Mouse (Mus musculus) kidney, postnatal 0 days (tissue): ENCODE data around the gene Igsf8. TPM values are rescaled to one million over a fixed set of nuclear protein-coding genes. Genes with fewer than 3 reads are reported as not detected.

Source experiments
- ATAC-seq: fragments of 200-750 bp; cut with Nextera tagmentation; replicated peaks from 2 replicates; pipeline ENCODE4 v1.8.0; 2017; ENCODE audit warnings: low read depth, moderate number of reproducible peaks, moderate TSS enrichment, moderate library complexity; ENCODE audit not compliant: low FRiP score
- DNase-seq: peaks from one replicate; pipeline ENCODE4 v3.0.0-alpha.2; 2016; ENCODE audit warnings: low spot score
- H3K27ac ChIP-seq: fragments of 300-500 bp; sonication (generic); 2 replicates; pipeline ENCODE4 v1.5.1; 2014; ENCODE audit warnings: mild to moderate bottlenecking
- H3K27me3 ChIP-seq: fragments of 300-500 bp; sonication (generic); 2 replicates; pipeline ENCODE4 v1.6.1; 2014; ENCODE audit warnings: low read length, mixed read lengths; ENCODE audit not compliant: insufficient read depth
- H3K36me3 ChIP-seq: fragments of 300-500 bp; sonication (generic); 2 replicates; pipeline ENCODE4 v1.6.1; 2014; ENCODE audit warnings: low read length, mixed read lengths; ENCODE audit not compliant: insufficient read depth
- H3K4me1 ChIP-seq: fragments of 300-500 bp; sonication (generic); replicated peaks from 2 replicates; pipeline ENCODE4 v1.6.1; 2014; ENCODE audit warnings: antibody characterized with exemption, low read length, mixed read lengths; ENCODE audit not compliant: insufficient read depth
- H3K4me2 ChIP-seq: fragments of 300-500 bp; sonication (generic); 2 replicates; pipeline ENCODE4 v1.6.1; 2014; ENCODE audit warnings: mild to moderate bottlenecking, low read length, moderate library complexity, mixed read lengths
- H3K4me3 ChIP-seq: fragments of 300-500 bp; sonication (generic); replicated peaks from 2 replicates; pipeline ENCODE4 v1.5.1; 2014; ENCODE audit warnings: low read depth, low read length
- H3K9ac ChIP-seq: fragments of 300-500 bp; sonication (generic); 2 replicates; pipeline ENCODE4 v1.6.1; 2014; ENCODE audit warnings: low read depth, low read length
- H3K9me3 ChIP-seq: fragments of 300-500 bp; sonication (generic); replicated peaks from 2 replicates; pipeline ENCODE4 v1.6.1; 2016; ENCODE audit warnings: low read length, inconsistent platforms, mixed read lengths
- CTCF ChIP-seq: IDR thresholded peaks from 2 replicates; pipeline ENCODE4 v1.5.1; 2016; ENCODE audit warnings: antibody characterized with exemption, low read depth, mild to moderate bottlenecking, moderate library complexity
- WGBS: fragments of 180-500 bp; shearing (Covaris S2); extraction: QIAGEN DNeasy Blood & Tissue Kit; methylation state at CpG from one replicate; pipeline ENCODE4 v1.1.7; 2014; 5-methylcytosine and 5-hydroxymethylcytosine counted together
- polyA plus RNA-seq: library from polyadenylated mRNA; unstranded; fragments of >200 nt; fragmentation: Nextera tagmentation; extraction: Ambion mirVana; gene quantifications from 2 replicates; pipeline ENCODE4 v1.2.1, GENCODE M21; 2015

The Igsf8 gene
- polyA plus RNA-seq, 1 experiment from 2014 or later = 39.0 TPM

DNA sequence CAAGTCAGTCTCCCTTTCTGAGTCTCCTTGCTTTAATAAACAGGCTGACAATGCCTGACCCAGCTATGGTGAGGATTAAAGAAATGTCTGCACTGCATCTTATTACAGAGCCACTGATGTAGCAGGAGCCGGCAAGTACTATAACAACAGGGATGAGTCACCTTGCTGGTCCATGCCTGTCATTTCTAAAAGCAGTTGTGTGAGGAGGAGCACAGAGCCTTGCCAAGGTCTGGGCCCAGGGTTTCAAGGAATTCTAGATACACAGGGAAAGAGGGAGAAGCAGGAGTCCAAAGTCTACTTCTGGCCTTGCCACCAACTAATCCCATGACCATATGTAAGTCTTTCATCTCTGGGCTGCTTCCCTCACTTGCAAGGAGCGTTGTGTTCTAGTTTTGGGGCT is 31.4 kb downstream of the Igsf8 start:
- H3K9me3 ChIP-seq = no peaks in the 10 kb centered on the region
- 0 out of 2 replicates have a peak, but pooled peaks cover 7% of the 10 kb centered on the region for H3K4me1 ChIP-seq
- no peaks in the 10 kb centered on the region for H3K36me3 ChIP-seq
- H3K27me3 ChIP-seq = no peaks in the 10 kb centered on the region
- no peak overlapping the region for H3K9ac ChIP-seq
- H3K4me2 ChIP-seq = no peak overlapping the region
- ATAC-seq = no peak
- no peak for DNase-seq
- H3K4me3 ChIP-seq = no peak overlapping the region
- WGBS = 76% methylated on average over 2 of the region's 2 CpGs
- TF ChIP-seq CTCF = no peak
- H3K27ac ChIP-seq = no peak overlapping the region

DNA sequence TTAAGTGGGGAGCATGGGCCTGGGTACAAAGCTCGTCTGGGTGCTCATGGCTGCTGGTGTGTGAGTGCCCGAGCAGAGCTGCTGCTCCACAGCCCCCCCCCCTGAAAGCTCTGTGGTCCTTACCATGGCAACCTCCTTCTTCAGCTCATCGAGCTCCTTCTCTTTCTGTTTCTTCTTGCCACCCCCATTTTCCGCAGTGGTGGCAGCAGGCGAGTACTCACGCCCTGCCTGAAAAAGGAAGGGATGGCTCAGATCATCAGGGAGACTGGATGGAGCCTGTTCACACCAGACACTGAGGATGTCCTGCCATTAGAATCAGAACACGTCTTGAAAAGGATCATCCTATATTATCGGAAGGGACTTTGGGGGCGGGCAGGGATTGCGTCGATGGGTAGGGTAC is 32.0 kb downstream of the Igsf8 start:
- no peaks in the 10 kb centered on the region for H3K36me3 ChIP-seq
- no peak overlapping the region for H3K4me2 ChIP-seq
- no peaks in the 10 kb centered on the region for H3K27me3 ChIP-seq
- H3K9me3 ChIP-seq = no peaks in the 10 kb centered on the region
- 0 out of 2 replicates have a peak, but pooled peaks cover 7% of the 10 kb centered on the region for H3K4me1 ChIP-seq
- 92% methylated on average over 11 of the region's 11 CpGs for WGBS
- no peak overlapping the region for H3K4me3 ChIP-seq
- no peak for TF ChIP-seq CTCF
- ATAC-seq = no peak
- DNase-seq = no peak
- no peak overlapping the region for H3K27ac ChIP-seq
- H3K9ac ChIP-seq = no peak overlapping the region

DNA sequence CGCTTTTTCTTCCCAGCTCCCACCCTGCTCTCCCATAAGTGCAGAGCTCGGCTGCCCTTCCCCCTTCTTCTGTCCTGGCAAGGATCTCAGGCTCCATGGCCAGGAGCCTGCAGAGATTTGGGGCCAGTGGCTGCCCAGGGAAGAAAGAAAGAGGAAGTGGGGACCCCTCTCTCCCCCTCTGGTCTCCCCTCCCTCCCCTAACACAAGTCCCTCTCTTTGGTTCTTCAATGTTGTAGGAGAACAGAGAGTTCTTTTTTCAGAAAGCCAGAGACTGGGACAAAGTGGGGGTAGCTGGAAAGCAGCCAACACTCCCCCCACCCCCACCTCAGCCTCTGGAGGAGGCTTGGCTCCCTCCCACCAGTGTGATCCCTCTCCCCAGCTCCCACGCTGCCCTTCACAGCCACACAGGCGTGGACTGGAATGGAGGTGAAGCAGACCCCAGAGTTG is 34.3 kb downstream of the Igsf8 start:
- no peak for TF ChIP-seq CTCF
- Histone ChIP-seq H3K9ac (no peak overlapping the region), H3K9me3 (no peaks in the 10 kb centered on the region), H3K4me3 (no peak overlapping the region), H3K4me1 (0 out of 2 replicates have a peak, but pooled peaks cover 7% of the 10 kb centered on the region), H3K4me2 (no peak overlapping the region), H3K27ac (no peak overlapping the region), H3K27me3 (no peaks in the 10 kb centered on the region), H3K36me3 (no peaks in the 10 kb centered on the region)
- ATAC-seq (0 out of 2 replicates have a peak, but pooled peaks have one; percentile 3), DNase-seq (no peak)
- 58% methylated on average over 4 of the region's 4 CpGs for WGBS

DNA sequence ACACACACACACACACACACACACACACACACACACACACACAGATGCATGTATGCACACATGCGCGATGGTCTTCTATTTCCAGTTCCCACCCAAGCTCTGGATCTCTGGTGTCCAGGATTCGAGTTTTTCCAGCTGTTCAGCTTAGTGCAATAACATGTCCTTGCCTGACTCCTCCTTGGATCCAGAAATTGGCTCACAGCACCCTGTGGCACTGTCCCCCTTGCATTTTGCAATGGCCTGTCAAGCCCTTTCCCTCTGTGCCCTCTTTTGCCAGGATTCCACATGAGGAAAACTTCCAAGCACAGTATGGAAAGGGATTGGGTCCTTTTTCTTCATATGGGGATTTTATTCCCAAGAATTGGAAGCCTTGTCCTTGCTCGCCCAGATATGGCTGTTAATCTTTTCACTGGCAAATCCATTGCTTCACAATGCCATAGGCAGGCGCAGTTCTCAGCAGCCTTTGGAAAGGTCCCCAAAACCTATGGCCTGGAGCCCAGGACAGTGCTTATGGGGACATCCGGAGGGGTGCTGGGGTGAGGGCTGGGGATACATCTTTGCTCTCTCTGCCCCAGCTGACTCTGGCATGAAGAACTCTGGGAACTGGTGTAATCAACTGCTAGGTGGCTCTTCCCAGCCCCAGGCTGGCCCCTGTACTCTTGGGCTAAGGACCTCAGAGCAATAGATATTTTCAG is 35.5 kb downstream of the Igsf8 start:
- WGBS = 69% methylated on average over 6 of the region's 6 CpGs
- Histone ChIP-seq H3K27me3 (no peaks in the 10 kb centered on the region), H3K4me2 (peak overlapping the region; percentile 52), H3K4me1 (0 out of 2 replicates have a peak, but pooled peaks cover 7% of the 10 kb centered on the region), H3K27ac (peak overlapping the region; percentile 54; the same call in 1 of the 2 replicates), H3K4me3 (no peak overlapping the region), H3K9ac (no peak overlapping the region), H3K36me3 (no peaks in the 10 kb centered on the region), H3K9me3 (no peaks in the 10 kb centered on the region)
- no peak for ATAC-seq
- TF ChIP-seq CTCF = no peak
- DNase-seq = no peak

DNA sequence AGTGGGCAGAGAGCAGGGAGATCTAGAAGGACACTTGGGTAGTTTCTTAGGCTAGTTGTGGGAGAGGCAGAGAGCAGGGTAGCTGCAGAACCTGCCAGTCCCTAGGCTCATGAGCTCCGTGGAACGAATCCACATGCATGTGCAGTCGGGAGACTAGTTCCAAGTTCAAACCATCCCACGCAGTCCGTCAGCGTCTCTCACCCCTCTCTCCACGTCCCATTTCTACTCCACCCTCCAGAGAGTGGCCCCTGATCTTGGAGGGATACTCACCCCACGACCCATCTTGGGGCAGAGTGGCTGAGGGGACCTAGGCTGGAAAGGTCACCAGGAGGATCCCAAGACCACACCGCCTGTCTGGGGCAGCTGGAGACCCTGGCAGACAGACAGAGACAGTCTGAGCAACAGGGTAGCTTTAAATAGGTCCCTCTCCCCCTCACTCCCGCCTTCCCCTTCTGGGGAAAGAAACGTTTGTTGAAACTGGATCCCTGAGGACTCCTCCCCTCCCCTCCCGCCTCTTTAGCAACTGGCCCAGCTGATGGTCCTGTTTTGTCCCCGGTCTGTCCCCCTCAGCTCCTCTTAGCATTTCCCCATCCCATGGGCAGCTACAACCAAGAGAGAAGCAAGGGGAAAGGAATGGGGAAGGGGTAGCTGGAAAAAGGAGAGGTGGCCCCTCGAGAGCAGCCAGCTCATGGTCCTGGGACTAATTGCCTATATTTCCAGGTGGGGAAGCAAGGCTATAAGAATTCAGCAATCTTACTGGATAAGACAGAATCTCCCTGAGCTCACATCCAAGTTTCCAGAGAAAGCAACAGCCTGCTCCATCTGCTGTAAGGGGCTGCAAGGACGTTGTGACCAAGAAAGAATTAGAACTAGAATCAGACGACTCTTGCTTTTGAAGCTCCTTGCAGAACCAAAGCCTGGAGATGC is 36.4 kb downstream of the Igsf8 start, which contains the start of gene Atp1a2:
Atp1a2 (minus strand) TSS at position 454 of the 927 bp plus-strand sequence.
- H3K27ac ChIP-seq = peak within 1 kb of the TSS; percentile 54
- no peaks in the 10 kb centered on the region for H3K27me3 ChIP-seq
- H3K4me2 ChIP-seq = peak within 1 kb of the TSS; percentile 52
- no peaks in the 10 kb centered on the region for H3K9me3 ChIP-seq
- TF ChIP-seq CTCF = no peak
- ATAC-seq = peak; percentile 53; the same call in 1 of the 2 replicates
- H3K4me3 ChIP-seq = peak within 1 kb of the TSS; percentile 16
- no peaks in the 10 kb centered on the region for H3K36me3 ChIP-seq
- DNase-seq = peak; percentile 86
- H3K9ac ChIP-seq = peak within 1 kb of the TSS; percentile 31; the same call in 1 of the 2 replicates
- WGBS = 7% methylated on average over 16 of the region's 16 CpGs
- H3K4me1 ChIP-seq = 0 out of 2 replicates have a peak, but pooled peaks cover 5% of the 10 kb centered on the region

DNA sequence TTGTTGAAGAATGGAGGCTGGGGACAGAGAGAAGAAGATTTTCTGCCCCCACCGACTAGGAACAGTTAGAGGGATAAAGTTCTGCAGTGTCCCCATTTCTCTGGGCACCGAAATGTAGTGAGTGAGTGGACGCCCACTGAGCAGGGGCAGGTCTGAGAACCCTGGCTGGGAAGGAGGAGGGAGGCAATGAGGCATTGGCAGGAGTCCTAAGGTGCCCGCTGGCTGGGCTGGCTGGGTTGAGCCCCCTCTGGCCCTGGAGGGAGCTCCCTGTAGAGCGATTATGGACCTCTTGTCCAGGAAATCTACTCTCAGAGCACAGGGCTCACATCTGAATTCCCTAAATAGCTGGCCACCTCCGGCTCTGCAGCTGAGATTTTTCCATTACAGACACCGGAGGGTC is 38.1 kb downstream of the Igsf8 start:
- Histone ChIP-seq H3K9ac (no peak overlapping the region), H3K36me3 (no peaks in the 10 kb centered on the region), H3K27me3 (no peaks in the 10 kb centered on the region), H3K27ac (no peak overlapping the region), H3K4me2 (no peak overlapping the region), H3K9me3 (no peaks in the 10 kb centered on the region), H3K4me3 (no peak overlapping the region), H3K4me1 (0 out of 2 replicates have a peak, but pooled peaks cover 2% of the 10 kb centered on the region)
- 66% methylated on average over 7 of the region's 7 CpGs for WGBS
- no peak for TF ChIP-seq CTCF
- DNase-seq = no peak
- no peak for ATAC-seq
